Mouse (Mus musculus) hindbrain, embryonic 10.5 days (tissue): ENCODE data around the gene D3Ertd751e. TPM values are rescaled to one million over a fixed set of nuclear protein-coding genes. Genes with fewer than 3 reads are reported as not detected.

Experiments
- DNase-seq: peaks from one replicate; pipeline ENCODE4 v3.0.0-alpha.2; 2017; ENCODE audit warnings: low spot score
- H3K27ac ChIP-seq: fragments of 300-500 bp; sonication (generic); 2 replicates; pipeline ENCODE4 v1.5.1; 2016; ENCODE audit warnings: mild to moderate bottlenecking, moderate library complexity
- H3K27me3 ChIP-seq: fragments of 300-500 bp; sonication (generic); 2 replicates; pipeline ENCODE4 v1.6.1; 2016; ENCODE audit warnings: mild to moderate bottlenecking; ENCODE audit not compliant: poor library complexity, insufficient read depth, severe bottlenecking
- H3K36me3 ChIP-seq: fragments of 300-500 bp; sonication (generic); 2 replicates; pipeline ENCODE4 v1.6.1; 2016; ENCODE audit warnings: mild to moderate bottlenecking, moderate library complexity
- H3K4me1 ChIP-seq: fragments of 300-500 bp; sonication (generic); replicated peaks from 2 replicates; pipeline ENCODE4 v1.6.1; 2016; ENCODE audit warnings: mild to moderate bottlenecking
- H3K4me3 ChIP-seq: fragments of 300-500 bp; sonication (generic); 2 replicates; pipeline ENCODE4 v1.5.1; 2016; ENCODE audit warnings: mild to moderate bottlenecking, moderate library complexity
- H3K9me3 ChIP-seq: fragments of 300-500 bp; sonication (generic); 2 replicates; pipeline ENCODE4 v1.6.1; 2016; ENCODE audit warnings: mild to moderate bottlenecking, moderate library complexity
- WGBS: fragments of 180-500 bp; shearing (Covaris S2); methylation state at CpG from one replicate; pipeline ENCODE4 v1.1.7; 2016; 5-methylcytosine and 5-hydroxymethylcytosine counted together
- polyA plus RNA-seq: library from polyadenylated mRNA; unstranded; fragments of >200 nt; fragmentation: Nextera tagmentation; extraction: Ambion mirVana; gene quantifications from 2 replicates; pipeline ENCODE4 v1.2.1, GENCODE M21; 2016

D3Ertd751e gene
- 14.1 and 18.5 TPM in 2 replicates for polyA plus RNA-seq

DNA sequence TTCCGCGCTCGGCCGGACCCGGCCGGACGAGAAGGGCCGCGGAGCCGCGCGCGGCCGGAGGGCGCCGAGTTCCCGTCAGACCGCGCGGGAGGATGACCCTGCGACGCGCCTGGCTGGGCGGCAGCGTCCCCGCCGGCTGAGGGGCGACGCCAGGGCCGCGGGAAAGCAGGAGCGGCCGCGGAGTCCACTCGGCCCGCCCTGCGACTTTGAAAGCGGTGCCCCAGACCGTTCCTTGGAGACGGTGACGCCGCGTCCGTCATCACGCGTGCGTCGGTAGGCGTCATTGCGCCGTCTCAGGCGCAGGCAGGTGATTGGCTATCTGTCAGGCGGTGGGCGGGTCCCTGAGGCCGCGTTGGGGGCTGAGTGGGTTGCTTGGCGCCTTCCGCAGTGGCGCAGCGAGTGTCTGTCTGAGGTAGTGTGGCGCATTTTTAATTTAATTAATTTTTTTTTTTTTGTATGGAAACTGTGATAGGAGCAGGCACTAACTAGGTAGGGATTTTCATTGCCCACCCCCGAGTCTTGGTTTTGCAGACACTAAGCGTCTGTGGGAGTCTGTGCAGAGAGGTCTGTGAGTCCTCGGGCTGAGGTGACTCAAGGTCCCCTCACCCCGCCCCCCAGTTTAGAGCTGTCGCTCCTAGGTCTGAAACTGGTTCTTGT is at the start of gene D3Ertd751e, which contains the start of gene Sclt1:
TSS of gene D3Ertd751e (plus strand) at position 334 of the 657 bp plus-strand sequence.
TSS of gene Sclt1 (minus strand) at position 237 of the 657 bp plus-strand sequence.
- WGBS: under 1% methylated on average over 66 of the region's 66 CpGs
- H3K9me3 ChIP-seq: no peaks in the 10 kb centered on the region
- H3K4me3 ChIP-seq: peak within 1 kb of the TSS; percentile 71
- H3K4me1 ChIP-seq: peaks cover 21% of the 10 kb centered on the region
- peak within 1 kb of the TSS; percentile 97 for H3K27ac ChIP-seq
- peaks cover 3% of the 10 kb centered on the region; the same call in 1 of the 2 replicates for H3K36me3 ChIP-seq
- H3K27me3 ChIP-seq: no peaks in the 10 kb centered on the region
- DNase-seq: peak; percentile 96

DNA sequence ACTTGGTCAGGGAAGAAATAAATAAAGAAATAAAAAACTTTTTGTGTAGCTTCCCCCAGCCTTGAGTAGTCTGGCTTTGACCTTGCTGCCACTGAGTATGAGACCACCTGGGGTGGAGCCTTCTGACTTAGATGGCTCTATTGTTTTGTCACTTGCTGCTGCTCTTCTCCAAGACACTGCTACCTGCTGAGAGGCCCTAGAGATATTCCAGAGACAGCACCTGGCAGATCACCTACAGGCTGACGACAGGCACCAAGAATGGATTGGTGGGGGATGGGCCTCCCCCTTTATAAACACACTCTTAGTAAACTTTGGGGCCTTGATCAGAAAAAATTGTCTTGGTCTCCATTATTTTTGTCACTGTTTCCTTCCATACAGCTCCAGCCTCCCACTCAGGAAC is 46.7 kb upstream of the D3Ertd751e start:
- H3K36me3 ChIP-seq: peaks cover 41% of the 10 kb centered on the region
- no peaks in the 10 kb centered on the region for H3K4me1 ChIP-seq
- H3K9me3 ChIP-seq: 0 out of 2 replicates have a peak, but pooled peaks cover 6% of the 10 kb centered on the region
- 68% methylated on average over 1 of the region's 1 CpGs for WGBS
- no peak overlapping the region for H3K4me3 ChIP-seq
- DNase-seq: no peak
- H3K27ac ChIP-seq: no peak overlapping the region
- no peaks in the 10 kb centered on the region for H3K27me3 ChIP-seq

DNA sequence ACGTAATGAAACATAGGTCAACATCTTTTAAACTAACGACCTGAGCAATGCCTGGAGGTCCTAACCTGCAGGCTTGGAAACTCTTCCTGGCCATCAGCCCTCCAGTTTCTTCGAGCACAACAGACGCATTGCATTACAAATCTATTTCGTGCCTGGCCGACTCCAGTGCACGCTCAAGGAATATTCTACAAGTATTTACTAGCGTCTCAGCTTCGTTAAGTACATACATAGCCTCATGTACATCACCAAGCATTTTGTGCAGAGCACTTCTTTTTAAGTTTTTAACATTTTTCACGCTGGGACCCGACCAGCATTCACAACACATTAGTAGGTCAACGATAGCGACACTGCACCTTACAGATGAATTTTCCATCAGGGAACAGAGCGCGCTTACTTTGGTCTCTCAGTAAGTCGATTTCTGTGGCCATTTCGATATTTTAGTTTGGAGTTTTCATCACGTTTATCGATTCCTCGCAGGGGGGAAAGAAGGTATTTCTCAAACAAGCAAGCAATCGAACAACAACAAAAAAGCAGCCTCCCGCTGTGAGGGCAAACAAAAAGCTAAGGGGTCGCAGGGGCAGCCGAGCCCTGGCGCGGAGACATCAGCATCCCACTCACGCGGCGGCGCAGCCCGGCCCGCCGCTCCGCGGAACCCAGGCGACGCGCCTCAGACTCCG is 672 bp upstream of the D3Ertd751e start:
- under 1% methylated on average over 39 of the region's 39 CpGs for WGBS
- peaks cover 21% of the 10 kb centered on the region for H3K4me1 ChIP-seq
- H3K27me3 ChIP-seq: no peaks in the 10 kb centered on the region
- H3K27ac ChIP-seq: peak overlapping the region; percentile 97
- H3K4me3 ChIP-seq: peak overlapping the region; percentile 71
- peaks cover 3% of the 10 kb centered on the region; the same call in 1 of the 2 replicates for H3K36me3 ChIP-seq
- DNase-seq: no peak
- no peaks in the 10 kb centered on the region for H3K9me3 ChIP-seq

DNA sequence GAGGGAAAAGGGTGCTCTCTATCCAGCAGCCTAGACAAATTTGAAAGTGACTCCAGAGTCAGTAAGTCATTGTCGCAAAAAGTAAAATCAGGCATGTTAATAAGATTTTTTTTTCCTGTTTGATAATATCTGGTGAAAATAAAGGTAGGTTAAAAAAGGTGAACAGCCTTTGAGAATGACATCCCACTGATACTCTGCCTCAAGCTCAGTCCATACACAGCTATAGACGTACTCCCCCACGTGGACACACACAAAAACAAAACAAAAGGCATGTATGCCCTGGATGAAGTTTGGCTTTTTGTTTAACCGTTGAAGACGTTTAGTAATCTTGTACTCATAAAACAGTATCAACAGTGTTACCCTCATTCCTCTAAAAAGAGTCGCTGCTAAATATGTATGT is 1.0 kb downstream of the D3Ertd751e start:
- DNase-seq: no peak
- H3K36me3 ChIP-seq: no peaks in the 10 kb centered on the region
- H3K4me3 ChIP-seq: peak overlapping the region; percentile 71; the same call in 1 of the 2 replicates
- peaks cover 21% of the 10 kb centered on the region for H3K4me1 ChIP-seq
- H3K9me3 ChIP-seq: no peaks in the 10 kb centered on the region
- H3K27me3 ChIP-seq: no peaks in the 10 kb centered on the region
- 49% methylated on average over 6 of the region's 6 CpGs for WGBS
- 0 out of 2 replicates have a peak overlapping the region, but pooled peaks have one; percentile 97 for H3K27ac ChIP-seq

DNA sequence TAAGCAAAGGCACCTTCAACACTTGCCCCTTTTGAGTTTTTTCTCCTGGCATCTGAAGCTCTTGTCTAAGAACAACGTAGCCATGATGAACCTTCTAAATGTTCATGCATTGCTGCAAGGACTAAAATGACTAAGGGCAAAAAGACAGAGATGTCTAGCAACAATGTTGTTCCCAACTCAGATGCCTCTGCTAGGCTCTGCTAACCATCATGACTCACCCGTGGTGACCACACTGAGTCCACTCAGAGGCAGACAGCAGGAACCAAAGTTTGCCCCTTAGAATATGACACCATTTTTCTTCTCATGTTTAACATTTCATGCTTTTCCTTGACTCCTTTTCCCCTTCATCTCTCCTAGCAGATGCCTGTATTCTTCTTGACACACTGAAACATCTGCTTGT is 12.1 kb downstream of the D3Ertd751e start:
- H3K27ac ChIP-seq: no peak overlapping the region
- H3K4me1 ChIP-seq: no peaks in the 10 kb centered on the region
- H3K36me3 ChIP-seq: peaks cover 13% of the 10 kb centered on the region
- no peaks in the 10 kb centered on the region for H3K27me3 ChIP-seq
- WGBS: 88% methylated on average over 2 of the region's 2 CpGs
- H3K9me3 ChIP-seq: no peaks in the 10 kb centered on the region
- DNase-seq: no peak
- H3K4me3 ChIP-seq: no peak overlapping the region

DNA sequence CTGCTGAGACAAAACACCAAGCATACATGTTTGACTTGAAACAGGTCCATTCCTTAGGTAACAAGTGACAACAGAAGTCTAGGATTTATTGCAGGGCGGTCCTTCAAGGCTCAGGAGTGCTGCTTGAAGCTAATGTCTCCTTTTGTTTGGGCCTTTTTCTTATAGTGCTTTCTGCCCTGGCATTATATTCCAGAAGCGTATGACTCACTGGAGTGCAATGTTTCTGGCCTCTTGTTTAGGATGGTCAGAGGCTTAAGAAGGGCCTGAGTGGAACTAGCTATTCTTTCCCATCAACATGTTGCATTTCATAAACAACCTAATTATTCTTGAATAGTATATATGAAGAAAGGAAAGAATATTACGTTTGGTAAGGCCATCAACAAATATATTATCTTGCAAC is 19.7 kb downstream of the D3Ertd751e start:
- no peaks in the 10 kb centered on the region for H3K27me3 ChIP-seq
- H3K27ac ChIP-seq: no peak overlapping the region
- H3K9me3 ChIP-seq: no peaks in the 10 kb centered on the region
- WGBS: 89% methylated on average over 3 of the region's 3 CpGs
- no peak overlapping the region for H3K4me3 ChIP-seq
- no peaks in the 10 kb centered on the region for H3K4me1 ChIP-seq
- no peak for DNase-seq
- peaks cover 6% of the 10 kb centered on the region for H3K36me3 ChIP-seq

DNA sequence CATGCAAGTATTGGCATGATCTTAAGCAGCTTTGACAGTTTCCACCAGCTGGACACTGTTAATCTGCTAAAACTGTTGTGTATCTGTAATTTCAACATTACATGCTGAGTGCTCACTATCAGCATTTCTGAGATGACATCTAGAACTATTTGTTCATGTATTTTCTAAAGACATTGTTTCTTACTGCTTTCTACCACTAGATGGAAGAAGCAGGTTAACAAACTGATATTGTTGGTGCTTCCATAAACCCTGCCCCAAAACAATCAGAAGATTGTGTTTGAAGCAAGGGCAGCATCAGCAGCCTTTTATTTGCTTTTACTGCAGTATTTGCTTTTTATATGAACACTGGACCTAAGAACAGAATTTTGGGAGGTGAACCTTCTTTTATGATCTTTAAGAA is 70.0 kb downstream of the D3Ertd751e start:
- DNase-seq: no peak
- H3K4me3 ChIP-seq: no peak overlapping the region
- H3K27ac ChIP-seq: no peak overlapping the region
- no peaks in the 10 kb centered on the region for H3K9me3 ChIP-seq
- no peaks in the 10 kb centered on the region for H3K4me1 ChIP-seq
- H3K27me3 ChIP-seq: no peaks in the 10 kb centered on the region
- H3K36me3 ChIP-seq: no peaks in the 10 kb centered on the region

Other genes starting within 250 kb of the D3Ertd751e start
- gene Jade1, start 186.9 kb upstream of the D3Ertd751e start, polyA plus RNA-seq: 12.2 and 19.1 TPM in 2 replicates
- 17.7 and 22.2 TPM in 2 replicates for gene Sclt1, start 97 bp upstream of the D3Ertd751e start, polyA plus RNA-seq